Mouse (Mus musculus): ENCODE measurements around the gene Rbm47.

DNA sequence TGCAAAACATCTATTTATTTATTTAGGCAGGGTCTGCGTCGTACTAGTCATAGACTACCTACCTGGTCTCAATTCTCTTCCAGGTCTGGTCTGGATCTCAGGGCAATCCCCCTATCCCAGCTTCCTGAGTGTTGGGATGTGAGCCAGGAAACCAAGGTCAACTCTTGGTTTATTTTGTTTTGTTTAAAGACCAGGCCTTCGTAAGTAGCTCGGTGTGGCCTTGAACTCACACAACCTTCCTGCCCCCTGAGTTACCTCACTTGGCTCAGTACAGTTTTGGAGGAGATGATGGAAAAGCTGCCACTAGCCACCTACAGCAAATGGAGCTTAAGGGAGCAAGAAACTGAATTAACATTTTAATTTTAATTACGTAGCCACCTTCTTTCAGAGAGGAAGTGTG lies 144.7 kb downstream of the Rbm47 start:
- TF ChIP-seq CTCF (IDR thresholded peaks at IDR 0.05; ENCODE audit: control insufficient read depth, insufficient read depth, insufficient replicate concordance, low read depth, low read length) (no peak), POLR2A (IDR thresholded peaks at IDR 0.05; ENCODE audit: control insufficient read depth, low read depth, low read length) (no peak)
